Mouse (Mus musculus): Measurements from ENCODE around the gene Efcab12. TPM values are rescaled to one million over a fixed set of nuclear protein-coding genes. Genes with fewer than 3 reads are reported as not detected.

Gene Efcab12
- total and polyA plus RNA-seq, 3 experiments: 0.04 to 0.54 (median 0.12) TPM

- TF ChIP-seq RCOR1 (conservative IDR thresholded peaks at IDR 0.05; ENCODE audit: low read depth, low read length): no peak
- TF ChIP-seq POLR2A (IDR thresholded peaks at IDR 0.05; ENCODE audit: low read depth, low read length): peak; percentile 84
- no peak for TF ChIP-seq ZNF384 (IDR thresholded peaks at IDR 0.05; ENCODE audit: low read depth, low read length)
- no peak for TF ChIP-seq EP300 (IDR thresholded peaks at IDR 0.05; ENCODE audit: low read length)
- TF ChIP-seq CTCF (conservative IDR thresholded peaks at IDR 0.05 in 1 of 2, IDR thresholded peaks at IDR 0.05 in 1 of 2; ENCODE audit: low read depth in 2 of 2, low read length in 2 of 2): no peak
- TF ChIP-seq MYC (IDR thresholded peaks at IDR 0.05; ENCODE audit: low read depth, low read length): no peak
- no peak for TF ChIP-seq BHLHE40 (IDR thresholded peaks at IDR 0.05; ENCODE audit: low read depth, low read length)
- TF ChIP-seq USF2 (conservative IDR thresholded peaks at IDR 0.05; ENCODE audit: low read depth, low read length): no peak
- no peak for TF ChIP-seq POLR2AphosphoS2 (IDR thresholded peaks at IDR 0.05; ENCODE audit: low read depth, low read length)
- peak; percentile 83 for TF ChIP-seq TBP (conservative IDR thresholded peaks at IDR 0.05; ENCODE audit: low read depth, low read length)
- TF ChIP-seq SIN3A (IDR thresholded peaks at IDR 0.05; ENCODE audit: low read length): no peak
- TF ChIP-seq MAX (IDR thresholded peaks at IDR 0.05; ENCODE audit: low read length): no peak
These were observed 48.7 kb upstream of the Efcab12 start (continued) for GRCm38 (mm10) chr6:115886894-115887293.

- Histone ChIP-seq H3K27me3 (replicated peaks) (no peaks in the 10 kb centered on the region), H3K9ac (ENCODE audit: insufficient read depth, low read depth) (no peak overlapping the region), H3K4me3 (replicated peaks in 1 of 3; ENCODE audit: low read depth in 2 of 3, low read length in 2 of 3, poor library complexity in 1 of 3) (no peak overlapping the region), H3K9me3 (replicated peaks; ENCODE audit: low read length) (peaks cover 3% of the 10 kb centered on the region), H3K4me2 (ENCODE audit: insufficient read depth, low read depth, poor library complexity, severe bottlenecking) (no peak overlapping the region), H3K79me2 (replicated peaks; ENCODE audit: control insufficient read depth, extremely low read depth, insufficient read depth, poor library complexity, severe bottlenecking) (no peaks in the 10 kb centered on the region), H3K27ac (ENCODE audit: insufficient read depth, low read depth) (no peak overlapping the region), H3K4me1 (ENCODE audit: control insufficient read depth in 1 of 2, insufficient read depth in 2 of 2) (peaks cover 11 to 27% of the 10 kb centered on the region in 2 experiments), H3K36me3 (replicated peaks in 1 of 2; ENCODE audit: control insufficient read depth in 1 of 2, insufficient read depth in 1 of 2, low read length in 1 of 2) (peaks cover 14 to 52% of the 10 kb centered on the region in 2 experiments)
- dilution Hi-C loops (cut with MboI; ENCODE audit: extremely low pct_ligation_motif_present, extremely low pct_unique_long_range_greater_than_20kb, low sequenced_read_pairs): no loop called here
- DNase-seq (ENCODE audit: extremely low read depth): no peak
- in situ Hi-C loops (cut with MboI; ENCODE audit: low pct_ligation_motif_present, low pct_unique_long_range_greater_than_20kb, low sequenced_read_pairs): no loop called here
- TF ChIP-seq GABPA (IDR thresholded peaks at IDR 0.05; ENCODE audit: insufficient replicate concordance, low read depth, low read length) (no peak), JUND (conservative IDR thresholded peaks at IDR 0.05; ENCODE audit: low read depth, low read length) (no peak), PAX5 (IDR thresholded peaks at IDR 0.05; ENCODE audit: low read length) (no peak), TBP (conservative IDR thresholded peaks at IDR 0.05; ENCODE audit: low read depth, low read length) (no peak), ZKSCAN1 (IDR thresholded peaks at IDR 0.05; ENCODE audit: borderline replicate concordance, low read depth, low read length) (no peak), SIN3A (IDR thresholded peaks at IDR 0.05; ENCODE audit: low read length) (no peak), MAZ (IDR thresholded peaks at IDR 0.05; ENCODE audit: low read depth, low read length) (no peak)
These were observed 45.8 kb upstream of the Efcab12 start for GRCm38 (mm10) chr6:115884018-115884417.

GRCm38 (mm10) chr6:115880751-115881150 lies 42.5 kb upstream of the Efcab12 start:
- dilution Hi-C loops (cut with MboI; ENCODE audit: extremely low pct_ligation_motif_present, extremely low pct_unique_long_range_greater_than_20kb, low sequenced_read_pairs): no loop called here
- Histone ChIP-seq H3K4me3 (replicated peaks in 1 of 3; ENCODE audit: low read depth in 2 of 3, low read length in 2 of 3, poor library complexity in 1 of 3) (no peak overlapping the region), H3K4me2 (ENCODE audit: insufficient read depth, low read depth, poor library complexity, severe bottlenecking) (no peak overlapping the region), H3K27me3 (replicated peaks) (no peaks in the 10 kb centered on the region), H3K9ac (ENCODE audit: insufficient read depth, low read depth) (no peak overlapping the region), H3K27ac (ENCODE audit: insufficient read depth, low read depth) (no peak overlapping the region), H3K36me3 (replicated peaks in 1 of 2; ENCODE audit: control insufficient read depth in 1 of 2, insufficient read depth in 1 of 2, low read length in 1 of 2) (peaks cover 5 to 47% of the 10 kb centered on the region in 2 experiments), H3K9me3 (replicated peaks; ENCODE audit: low read length) (no peaks in the 10 kb centered on the region), H3K79me2 (replicated peaks; ENCODE audit: control insufficient read depth, extremely low read depth, insufficient read depth, poor library complexity, severe bottlenecking) (no peaks in the 10 kb centered on the region), H3K4me1 (ENCODE audit: control insufficient read depth in 1 of 2, insufficient read depth in 2 of 2) (peaks cover under 1 to 9% of the 10 kb centered on the region in 2 experiments; a peak in 2 of 4 replicates)
- TF ChIP-seq MYC (IDR thresholded peaks at IDR 0.05; ENCODE audit: low read depth, low read length) (no peak), TBP (conservative IDR thresholded peaks at IDR 0.05; ENCODE audit: low read depth, low read length) (no peak), NELFE (IDR thresholded peaks at IDR 0.05; ENCODE audit: low read depth, low read length) (no peak), ZC3H11A (IDR thresholded peaks at IDR 0.05; ENCODE audit: low read depth, low read length) (no peak), MEF2A (IDR thresholded peaks at IDR 0.05; ENCODE audit: borderline replicate concordance, low read depth, low read length) (no peak), KAT2A (IDR thresholded peaks at IDR 0.05; ENCODE audit: insufficient replicate concordance, low read length) (no peak), POLR2AphosphoS2 (IDR thresholded peaks at IDR 0.05; ENCODE audit: low read depth, low read length) (no peak)
- in situ Hi-C loops (cut with MboI; ENCODE audit: low pct_ligation_motif_present, low pct_unique_long_range_greater_than_20kb, low sequenced_read_pairs): no loop called here
- no peak for DNase-seq (ENCODE audit: extremely low read depth)

Measured in CH12.LX (cell line).